Mouse (Mus musculus): ENCODE data around the gene Gpr156.
A peak's percentile ranks its signal among the peaks of the same experiment; 100 is the strongest.

Gene Gpr156

DNA sequence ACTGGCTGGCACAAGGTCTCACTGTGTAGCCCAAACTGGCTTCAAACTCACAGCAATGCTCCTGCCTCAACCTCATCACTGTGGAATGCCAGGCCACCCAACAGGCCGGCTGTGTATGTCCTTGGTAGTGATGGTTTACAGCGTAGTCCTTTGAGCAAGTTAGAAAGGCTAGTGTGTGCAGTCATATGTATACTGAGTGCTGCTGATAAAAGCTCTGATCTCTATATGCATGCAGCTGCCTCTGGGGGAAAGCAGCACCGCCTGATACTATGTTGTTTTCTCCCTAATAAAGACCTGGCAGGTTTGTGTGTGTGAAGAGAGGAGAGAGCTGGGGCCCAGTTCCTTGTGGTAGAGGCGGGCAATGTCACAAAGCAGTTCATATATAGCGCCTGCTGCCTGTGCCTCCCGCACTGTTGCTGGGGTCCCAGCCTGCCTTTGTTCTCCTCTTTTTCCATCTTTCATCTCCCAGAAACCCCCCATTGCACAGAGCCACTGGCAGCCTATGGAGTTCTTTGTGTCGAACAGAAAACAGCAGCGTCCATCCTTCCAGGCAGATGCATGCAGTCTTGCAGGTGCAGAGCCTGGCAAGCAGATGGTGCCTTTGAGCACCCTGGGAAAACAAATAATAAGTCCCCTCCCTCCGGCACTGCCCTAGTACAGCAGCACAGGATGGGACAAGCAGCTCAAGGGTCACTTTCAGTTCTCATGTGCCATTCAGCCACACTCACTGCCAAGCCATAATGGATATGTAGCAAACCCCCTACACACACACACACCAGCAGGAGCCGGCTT is 74.5 kb downstream of the Gpr156 start:
- Histone ChIP-seq H3K27me3 (ENCODE audit: control insufficient read depth, insufficient read depth, low read length, poor library complexity, severe bottlenecking) (no peaks in the 10 kb centered on the region), H3K36me3 (ENCODE audit: control insufficient read depth, insufficient read depth, low read length, poor library complexity, severe bottlenecking) (no peaks in the 10 kb centered on the region)
- no peak for DNase-seq (ENCODE audit: low read depth, low spot score)

GRCm38 (mm10) chr16:37992806-37993205 is 76.5 kb downstream of the Gpr156 start:
- no peak for DNase-seq (ENCODE audit: low read depth, low spot score)
- Histone ChIP-seq H3K27me3 (ENCODE audit: control insufficient read depth, insufficient read depth, low read length, poor library complexity, severe bottlenecking) (no peaks in the 10 kb centered on the region), H3K36me3 (ENCODE audit: control insufficient read depth, insufficient read depth, low read length, poor library complexity, severe bottlenecking) (no peaks in the 10 kb centered on the region)

DNA sequence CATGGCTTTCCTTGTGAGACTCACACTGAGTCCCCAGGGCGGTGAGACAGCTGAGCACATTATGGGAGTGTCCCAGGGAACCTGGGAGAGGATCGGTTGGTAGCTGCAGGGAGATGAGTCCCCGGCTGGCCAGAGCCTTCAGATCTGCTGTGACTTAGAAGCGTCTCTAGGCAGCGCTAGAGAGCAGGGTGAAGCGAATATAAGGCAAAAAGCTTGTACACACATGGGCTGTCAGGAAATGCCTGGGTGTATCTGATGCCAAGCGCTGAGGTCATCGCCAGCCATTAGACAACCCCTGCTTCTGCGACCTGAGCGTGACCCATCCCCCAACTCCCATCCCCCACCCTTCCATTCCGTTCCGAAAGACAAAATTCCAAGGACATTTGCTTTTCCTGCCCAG is 78.4 kb downstream of the Gpr156 start:
- no peaks in the 10 kb centered on the region for H3K27me3 ChIP-seq (ENCODE audit: control insufficient read depth, insufficient read depth, low read length, poor library complexity, severe bottlenecking)
- no peaks in the 10 kb centered on the region for H3K36me3 ChIP-seq (ENCODE audit: control insufficient read depth, insufficient read depth, low read length, poor library complexity, severe bottlenecking)
- peak; percentile 59 for DNase-seq (ENCODE audit: low read depth, low spot score)

- no peak for DNase-seq (ENCODE audit: low read depth, low spot score)
- no peaks in the 10 kb centered on the region for H3K27me3 ChIP-seq (ENCODE audit: control insufficient read depth, insufficient read depth, low read length, poor library complexity, severe bottlenecking)
- H3K36me3 ChIP-seq (ENCODE audit: control insufficient read depth, insufficient read depth, low read length, poor library complexity, severe bottlenecking): no peaks in the 10 kb centered on the region
Measured at GRCm38 (mm10) chr16:37997771-37998170, 81.5 kb downstream of the Gpr156 start.

DNA sequence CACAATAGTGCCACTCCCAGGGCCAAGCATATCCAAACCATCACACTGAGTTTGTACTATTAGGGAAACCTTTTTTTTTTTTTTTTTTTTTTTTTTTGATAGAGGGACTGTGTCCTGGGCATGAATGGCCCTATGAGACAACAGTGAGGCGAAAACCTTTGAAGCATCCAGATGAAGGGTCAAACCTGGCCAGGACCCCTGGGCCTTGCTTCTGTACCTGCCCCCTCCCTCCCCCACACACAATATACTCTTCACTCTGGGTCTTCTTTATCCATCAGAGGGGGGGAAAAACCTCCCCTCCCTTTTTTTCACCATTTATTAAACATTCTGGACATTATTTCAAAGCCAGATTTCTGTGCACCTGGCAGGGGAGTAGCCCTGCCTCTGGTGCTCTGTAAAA is 83.5 kb downstream of the Gpr156 start:
- no peaks in the 10 kb centered on the region for H3K27me3 ChIP-seq (ENCODE audit: control insufficient read depth, insufficient read depth, low read length, poor library complexity, severe bottlenecking)
- DNase-seq (ENCODE audit: low read depth, low spot score): no peak
- no peaks in the 10 kb centered on the region for H3K36me3 ChIP-seq (ENCODE audit: control insufficient read depth, insufficient read depth, low read length, poor library complexity, severe bottlenecking)

DNA sequence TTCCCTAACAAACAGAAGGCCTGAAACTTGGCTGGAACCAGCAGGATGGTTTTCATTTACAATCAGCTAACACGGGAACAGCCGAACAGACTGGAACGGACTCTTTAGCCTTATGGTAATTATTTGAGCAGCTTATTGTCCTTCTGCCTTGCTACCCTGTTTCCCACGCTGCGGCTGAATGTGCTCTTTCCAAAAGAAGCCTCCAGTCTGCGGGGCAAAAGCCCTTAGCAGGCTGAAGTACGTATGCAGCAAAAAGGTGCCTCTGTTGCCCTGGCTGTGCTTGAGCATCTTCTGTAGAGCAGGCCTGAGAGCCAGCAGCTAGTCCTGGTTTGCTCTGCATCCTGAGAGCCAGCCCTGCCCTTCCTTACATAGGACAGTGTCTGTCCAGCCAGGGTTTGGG is 83.9 kb downstream of the Gpr156 start:
- Histone ChIP-seq H3K27me3 (ENCODE audit: control insufficient read depth, insufficient read depth, low read length, poor library complexity, severe bottlenecking) (no peaks in the 10 kb centered on the region), H3K36me3 (ENCODE audit: control insufficient read depth, insufficient read depth, low read length, poor library complexity, severe bottlenecking) (no peaks in the 10 kb centered on the region)
- no peak for DNase-seq (ENCODE audit: low read depth, low spot score)

GRCm38 (mm10) chr16:38001766-38002165 is 85.5 kb downstream of the Gpr156 start:
- Histone ChIP-seq H3K27me3 (ENCODE audit: control insufficient read depth, insufficient read depth, low read length, poor library complexity, severe bottlenecking) (no peaks in the 10 kb centered on the region), H3K36me3 (ENCODE audit: control insufficient read depth, insufficient read depth, low read length, poor library complexity, severe bottlenecking) (no peaks in the 10 kb centered on the region)
- DNase-seq (ENCODE audit: low read depth, low spot score): no peak

GRCm38 (mm10) chr16:38002485-38002884 is 86.2 kb downstream of the Gpr156 start:
- no peaks in the 10 kb centered on the region for H3K27me3 ChIP-seq (ENCODE audit: control insufficient read depth, insufficient read depth, low read length, poor library complexity, severe bottlenecking)
- H3K36me3 ChIP-seq (ENCODE audit: control insufficient read depth, insufficient read depth, low read length, poor library complexity, severe bottlenecking): no peaks in the 10 kb centered on the region
- no peak for DNase-seq (ENCODE audit: low read depth, low spot score)

DNA sequence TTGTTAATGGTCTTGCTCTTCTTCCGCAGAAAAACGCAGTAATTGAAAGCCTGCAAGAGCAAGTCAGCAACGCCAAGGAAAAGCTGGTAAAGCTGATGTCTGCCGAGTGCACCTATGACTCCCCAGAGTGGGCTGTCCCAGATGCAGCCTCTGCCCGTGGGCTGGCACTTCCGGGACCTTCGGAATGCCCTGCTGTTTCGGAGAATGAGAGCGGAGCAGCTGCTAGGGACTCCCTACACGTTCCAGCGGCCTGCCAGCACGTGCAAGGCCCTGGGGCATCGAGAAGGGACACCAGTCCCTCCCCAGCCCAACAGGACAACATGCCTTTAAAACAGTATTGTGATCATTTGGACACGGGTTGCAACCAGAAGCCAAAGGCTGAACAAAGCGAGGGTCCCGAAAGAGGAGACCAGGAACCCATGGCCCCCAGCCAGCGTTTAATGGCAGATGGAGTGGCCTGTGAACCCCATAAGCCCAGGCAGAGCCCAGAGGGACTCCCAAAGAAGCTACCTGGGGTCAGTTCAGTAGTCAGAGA is 88.3 kb downstream of the Gpr156 start:
- H3K27me3 ChIP-seq (ENCODE audit: control insufficient read depth, insufficient read depth, low read length, poor library complexity, severe bottlenecking): no peaks in the 10 kb centered on the region
- no peaks in the 10 kb centered on the region for H3K36me3 ChIP-seq (ENCODE audit: control insufficient read depth, insufficient read depth, low read length, poor library complexity, severe bottlenecking)
- DNase-seq (ENCODE audit: low read depth, low spot score): no peak

- H3K36me3 ChIP-seq (ENCODE audit: control insufficient read depth, insufficient read depth, low read length, poor library complexity, severe bottlenecking): no peaks in the 10 kb centered on the region
Measured at GRCm38 (mm10) chr16:38005471-38005870, 89.2 kb downstream of the Gpr156 start.

GRCm38 (mm10) chr16:38008371-38008770 is 92.1 kb downstream of the Gpr156 start:
- H3K27me3 ChIP-seq (ENCODE audit: control insufficient read depth, insufficient read depth, low read length, poor library complexity, severe bottlenecking): no peaks in the 10 kb centered on the region
- H3K36me3 ChIP-seq (ENCODE audit: control insufficient read depth, insufficient read depth, low read length, poor library complexity, severe bottlenecking): no peaks in the 10 kb centered on the region
- DNase-seq (ENCODE audit: low read depth, low spot score): no peak

More at GRCm38 (mm10) chr16:38005471-38005870, 89.2 kb downstream of the Gpr156 start:
- no peak for DNase-seq (ENCODE audit: low read depth, low spot score)
- no peaks in the 10 kb centered on the region for H3K27me3 ChIP-seq (ENCODE audit: control insufficient read depth, insufficient read depth, low read length, poor library complexity, severe bottlenecking)

- DNase-seq (ENCODE audit: low read depth, low spot score): no peak
- Histone ChIP-seq H3K27me3 (ENCODE audit: control insufficient read depth, insufficient read depth, low read length, poor library complexity, severe bottlenecking) (no peaks in the 10 kb centered on the region), H3K36me3 (ENCODE audit: control insufficient read depth, insufficient read depth, low read length, poor library complexity, severe bottlenecking) (no peaks in the 10 kb centered on the region)
Measured at GRCm38 (mm10) chr16:38009041-38009825, 92.9 kb downstream of the Gpr156 start.

DNA sequence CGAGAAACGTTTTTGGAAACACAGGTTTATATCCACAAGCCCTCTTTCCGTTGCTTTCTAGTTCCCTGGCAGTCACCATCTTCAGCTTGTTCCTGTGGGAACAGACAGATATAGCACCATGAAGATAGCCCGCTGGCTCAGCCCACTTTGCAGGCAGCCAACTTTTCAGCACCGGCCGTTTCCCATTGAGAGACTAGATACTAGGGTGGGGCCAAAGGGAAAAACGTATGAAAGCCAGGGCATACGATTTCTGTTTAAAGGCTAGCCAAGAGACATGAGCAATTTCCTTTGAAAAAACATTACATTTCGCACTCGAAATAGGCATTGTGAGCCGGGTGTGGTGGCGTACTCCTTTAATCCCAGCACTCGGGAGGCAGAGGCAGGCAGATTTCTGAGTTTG is 95.2 kb downstream of the Gpr156 start:
- no peaks in the 10 kb centered on the region for H3K27me3 ChIP-seq (ENCODE audit: control insufficient read depth, insufficient read depth, low read length, poor library complexity, severe bottlenecking)
- no peak for DNase-seq (ENCODE audit: low read depth, low spot score)
- H3K36me3 ChIP-seq (ENCODE audit: control insufficient read depth, insufficient read depth, low read length, poor library complexity, severe bottlenecking): no peaks in the 10 kb centered on the region

GRCm38 (mm10) chr16:38012382-38012781 is 96.1 kb downstream of the Gpr156 start:
- H3K36me3 ChIP-seq (ENCODE audit: control insufficient read depth, insufficient read depth, low read length, poor library complexity, severe bottlenecking): no peaks in the 10 kb centered on the region
- H3K27me3 ChIP-seq (ENCODE audit: control insufficient read depth, insufficient read depth, low read length, poor library complexity, severe bottlenecking): no peaks in the 10 kb centered on the region
- no peak for DNase-seq (ENCODE audit: low read depth, low spot score)

DNA sequence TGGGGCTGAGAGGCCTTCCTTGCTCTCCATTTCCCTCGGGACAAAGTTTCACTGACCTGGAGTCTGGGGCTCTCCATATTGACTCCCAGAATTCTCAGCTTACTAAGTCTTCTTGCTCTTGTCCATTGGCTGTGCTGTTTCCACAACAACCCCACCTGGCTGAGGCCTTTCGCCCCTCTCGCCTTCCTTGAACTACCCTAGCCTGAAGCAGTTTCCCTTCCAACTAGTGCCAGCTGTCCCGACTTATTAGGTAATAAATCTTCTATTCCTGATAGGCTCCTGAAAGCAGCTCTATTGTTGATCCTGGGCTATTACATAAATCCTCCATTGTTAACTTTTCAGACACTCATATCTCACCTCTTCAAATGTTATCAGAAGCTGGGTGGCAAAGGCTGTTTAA is 96.6 kb downstream of the Gpr156 start:
- no peaks in the 10 kb centered on the region for H3K36me3 ChIP-seq (ENCODE audit: control insufficient read depth, insufficient read depth, low read length, poor library complexity, severe bottlenecking)

More for the DNA sequence above, 96.6 kb downstream of the Gpr156 start:
- no peak for DNase-seq (ENCODE audit: low read depth, low spot score)
- H3K27me3 ChIP-seq (ENCODE audit: control insufficient read depth, insufficient read depth, low read length, poor library complexity, severe bottlenecking): no peaks in the 10 kb centered on the region

All from splenic B cell, adult 2 months (primary cell).